Mouse (Mus musculus): Measurements from ENCODE around the gene Syngr2. TPM values are rescaled to one million over a fixed set of nuclear protein-coding genes. Genes with fewer than 3 reads are reported as not detected.
"Not testable (repeated sequence)": the region's sequence is repeated elsewhere in the genome, so short reads cannot be mapped to it uniquely, and the experiment has no call there.

Syngr2 gene
- polyA plus RNA-seq, 1 experiment from 2014 or later, result 149 TPM

GRCm38 (mm10) chr11:117810401-117811046 lies 1.1 kb downstream of the Syngr2 start:
- CTCF ChIA-PET, result no interaction called here
- in situ Hi-C loops (cut with MboI; ENCODE audit: low pct_unique_long_range_greater_than_20kb), result no loop called here
- DNase-seq (ENCODE audit: low read depth, low spot score) (no peak), ATAC-seq (peak; percentile 74)
- H3K27me3 ChIP-seq, result no peaks in the 10 kb centered on the region
- no peak for TF ChIP-seq CTCF (IDR thresholded peaks at IDR 0.05)
- POLR2A ChIA-PET, result interaction anchor here (0.8 to 1.4 kb wide), 3 partner anchors 9 to 21 kb away, joined by 3 to 6 read pairs (median 4); no protein-coding TSS in a partner anchor

- no peak for DNase-seq (ENCODE audit: low read depth, low spot score)
- no peak for ATAC-seq
- ChIA-PET POLR2A (no interaction called here), CTCF (interaction anchor here (1.0 to 2.0 kb wide), 3 partner anchors 9 to 23 kb away, joined by 4 to 8 read pairs (median 5); partner anchors contain the start of genes Afmid and Tk1)
- in situ Hi-C loops (cut with MboI; ENCODE audit: low pct_unique_long_range_greater_than_20kb), result no loop called here
- no peaks in the 10 kb centered on the region for H3K27me3 ChIP-seq
- no peak for TF ChIP-seq CTCF (IDR thresholded peaks at IDR 0.05)
Observed at GRCm38 (mm10) chr11:117813867-117814266, 4.4 kb downstream of the Syngr2 start.

GRCm38 (mm10) chr11:117814704-117815366 lies 5.4 kb downstream of the Syngr2 start:
- no peak for ATAC-seq
- no peak for TF ChIP-seq CTCF (IDR thresholded peaks at IDR 0.05)

GRCm38 (mm10) chr11:117815850-117816249 lies 6.4 kb downstream of the Syngr2 start:
- CTCF ChIA-PET; H3K27me3 ChIP-seq; in situ Hi-C loops (cut with MboI; ENCODE audit: low pct_unique_long_range_greater_than_20kb); POLR2A ChIA-PET; ATAC-seq; DNase-seq (ENCODE audit: low read depth, low spot score): not testable (repeated sequence)

More at GRCm38 (mm10) chr11:117814704-117815366, 5.4 kb downstream of the Syngr2 start:
- CTCF ChIA-PET, result interaction anchor here (1.9 to 2.0 kb wide), 2 partner anchors 10 to 24 kb away, joined by 5 to 8 read pairs; partner anchors contain the start of genes Afmid and Tk1
- POLR2A ChIA-PET, result no interaction called here
- no peaks in the 10 kb centered on the region for H3K27me3 ChIP-seq
- in situ Hi-C loops (cut with MboI; ENCODE audit: low pct_unique_long_range_greater_than_20kb), result no loop called here
- no peak for DNase-seq (ENCODE audit: low read depth, low spot score)

GRCm38 (mm10) chr11:117816389-117816996 lies 7.0 kb downstream of the Syngr2 start:
- TF ChIP-seq CTCF (IDR thresholded peaks at IDR 0.05), result no peak
- ATAC-seq (no peak), DNase-seq (ENCODE audit: low read depth, low spot score) (no peak)
- ChIA-PET POLR2A (no interaction called here), CTCF (interaction anchor here (1.3 to 2.8 kb wide), 2 partner anchors 26 to 107 kb away, joined by 3 to 13 read pairs; no protein-coding TSS in a partner anchor)
- in situ Hi-C loops (cut with MboI; ENCODE audit: low pct_unique_long_range_greater_than_20kb), result no loop called here
- no peaks in the 10 kb centered on the region for H3K27me3 ChIP-seq

- DNase-seq (ENCODE audit: low read depth, low spot score), result no peak
- no peaks in the 10 kb centered on the region for H3K27me3 ChIP-seq
- ChIA-PET CTCF (interaction anchor here (2.8 kb wide), 1 partner anchor 29 kb away, joined by 13 read pairs; no protein-coding TSS in a partner anchor), POLR2A (interaction anchor here (1.7 kb wide), 2 partner anchors 9 to 29 kb away, joined by 4 to 5 read pairs; partner anchors contain the start of gene Birc5)
- ATAC-seq, result no peak
- in situ Hi-C loops (cut with MboI; ENCODE audit: low pct_unique_long_range_greater_than_20kb), result no loop called here
- no peak for TF ChIP-seq CTCF (IDR thresholded peaks at IDR 0.05)
Observed at GRCm38 (mm10) chr11:117819095-117819494, 9.6 kb downstream of the Syngr2 start.

- ATAC-seq, result no peak
- no peaks in the 10 kb centered on the region for H3K27me3 ChIP-seq
- TF ChIP-seq CTCF (IDR thresholded peaks at IDR 0.05), result no peak
- CTCF ChIA-PET, result no interaction called here
- POLR2A ChIA-PET, result interaction anchor here (1.7 kb wide), 1 partner anchor 10 kb away, joined by 4 read pairs; no protein-coding TSS in a partner anchor
- in situ Hi-C loops (cut with MboI; ENCODE audit: low pct_unique_long_range_greater_than_20kb), result loop anchor here (5.0 kb wide), 1 partner anchor 428 kb away; no protein-coding TSS in a partner anchor
- DNase-seq (ENCODE audit: low read depth, low spot score), result no peak
Observed at GRCm38 (mm10) chr11:117820173-117820572, 10.7 kb downstream of the Syngr2 start.

- no peak for ATAC-seq
- H3K27me3 ChIP-seq, result no peaks in the 10 kb centered on the region
- TF ChIP-seq CTCF (IDR thresholded peaks at IDR 0.05), result no peak
- DNase-seq (ENCODE audit: low read depth, low spot score), result no peak
- ChIA-PET CTCF (interaction anchor here (1.3 kb wide), 1 partner anchor 8 kb away, joined by 4 read pairs; no protein-coding TSS in a partner anchor), POLR2A (interaction anchor here (1.3 kb wide), 1 partner anchor 10 kb away, joined by 5 read pairs; no protein-coding TSS in a partner anchor)
- in situ Hi-C loops (cut with MboI; ENCODE audit: low pct_unique_long_range_greater_than_20kb), result loop anchor here (5.0 kb wide), 1 partner anchor 430 kb away; no protein-coding TSS in a partner anchor
Observed at GRCm38 (mm10) chr11:117821868-117822267, 12.4 kb downstream of the Syngr2 start.

GRCm38 (mm10) chr11:117822728-117823241 lies 13.3 kb downstream of the Syngr2 start:
- in situ Hi-C loops (cut with MboI; ENCODE audit: low pct_unique_long_range_greater_than_20kb), result loop anchor here (5.0 kb wide), 1 partner anchor 430 kb away; no protein-coding TSS in a partner anchor
- ChIA-PET POLR2A (no interaction called here), CTCF (interaction anchor here (1.3 kb wide), 1 partner anchor 9 kb away, joined by 4 read pairs; no protein-coding TSS in a partner anchor)
- DNase-seq (ENCODE audit: low read depth, low spot score), result no peak
- peak; percentile 31 for ATAC-seq
- TF ChIP-seq CTCF (IDR thresholded peaks at IDR 0.05), result no peak
- no peaks in the 10 kb centered on the region for H3K27me3 ChIP-seq

- ATAC-seq (no peak), DNase-seq (ENCODE audit: low read depth, low spot score) (no peak)
- POLR2A ChIA-PET, result interaction anchor here (1.2 kb wide), 1 partner anchor 433 kb away, joined by 4 read pairs; no protein-coding TSS in a partner anchor
- in situ Hi-C loops (cut with MboI; ENCODE audit: low pct_unique_long_range_greater_than_20kb), result loop anchor here (5.0 kb wide), 1 partner anchor 431 kb away; no protein-coding TSS in a partner anchor
- CTCF ChIA-PET, result no interaction called here
- no peaks in the 10 kb centered on the region for H3K27me3 ChIP-seq
- TF ChIP-seq CTCF (IDR thresholded peaks at IDR 0.05), result no peak
Observed at GRCm38 (mm10) chr11:117823411-117823810, 13.9 kb downstream of the Syngr2 start.
